Mouse (Mus musculus) CH12.LX (cell line): Measurements from ENCODE around the gene Ubl3. TPM values are rescaled to one million over a fixed set of nuclear protein-coding genes. Genes with fewer than 3 reads are reported as not detected.

Experiments
- DNase-seq: peaks from one replicate; pipeline ENCODE4 v3.0.0-alpha.2; 2013; ENCODE audit errors: extremely low read depth
- H3K27ac ChIP-seq: 2 replicates; pipeline ENCODE4 v1.5.1; 2012; ENCODE audit warnings: low read depth, mild to moderate bottlenecking, control low read depth, moderate library complexity; ENCODE audit not compliant: insufficient read depth
- H3K27me3 ChIP-seq: replicated peaks from 2 replicates; pipeline ENCODE3; 2012; ENCODE audit warnings: inconsistent platforms
- H3K36me3 ChIP-seq, 2 experiments: replicated peaks in 1 of 2; 2 replicates each; pipeline versions ENCODE3 to v1.6.1; 2012; ENCODE audit warnings: inconsistent platforms in 1 of 2, low read length in 1 of 2, mild to moderate bottlenecking in 1 of 2, mixed read lengths in 1 of 2, moderate library complexity in 1 of 2; ENCODE audit not compliant: control insufficient read depth in 1 of 2, insufficient read depth in 1 of 2
- H3K4me1 ChIP-seq, 2 experiments: 2 replicates each; pipeline ENCODE4 v1.6.1; 2012; ENCODE audit warnings: inconsistent platforms in 1 of 2, moderate library complexity in 1 of 2; ENCODE audit not compliant: insufficient read depth in 2 of 2, control insufficient read depth in 1 of 2
- H3K4me2 ChIP-seq: 2 replicates; pipeline ENCODE4 v1.6.1; 2012; ENCODE audit warnings: low read depth, mild to moderate bottlenecking, control low read depth; ENCODE audit not compliant: poor library complexity, insufficient read depth, severe bottlenecking
- H3K4me3 ChIP-seq, 3 experiments: fragments of 150-350 bp in 1 of 3; sonication (generic) in 1 of 3; replicated peaks in 1 of 3; 2 replicates each; pipeline versions ENCODE3 to v1.5.1; 2011 to 2012; ENCODE audit warnings: low read depth in 2 of 3, low read length in 2 of 3, mild to moderate bottlenecking in 2 of 3, moderate library complexity in 2 of 3, control low read depth in 1 of 3, improper control_type of control experiment in 1 of 3, inconsistent platforms in 1 of 3, mixed read lengths in 1 of 3; ENCODE audit not compliant: poor library complexity in 1 of 3
- H3K79me2 ChIP-seq: replicated peaks from 2 replicates; pipeline ENCODE4 v1.6.1; 2012; ENCODE audit warnings: mild to moderate bottlenecking, moderate library complexity; ENCODE audit not compliant: control insufficient read depth, poor library complexity, insufficient read depth, severe bottlenecking; ENCODE audit errors: extremely low read depth
- H3K9ac ChIP-seq: 2 replicates; pipeline ENCODE4 v1.6.1; 2012; ENCODE audit warnings: low read depth, mild to moderate bottlenecking, control low read depth, moderate library complexity; ENCODE audit not compliant: insufficient read depth
- H3K9me3 ChIP-seq: replicated peaks from 2 replicates; pipeline ENCODE3; 2012; ENCODE audit warnings: low read length, inconsistent platforms, mixed read lengths
- BHLHE40 ChIP-seq: IDR thresholded peaks from 2 replicates; pipeline ENCODE4 v1.6.1; 2011; ENCODE audit warnings: mild to moderate bottlenecking, low read depth, low read length, improper control_type of control experiment
- CHD1 ChIP-seq: IDR thresholded peaks from 2 replicates; pipeline ENCODE4 v1.6.1; 2012; ENCODE audit warnings: low read depth, low read length, improper control_type of control experiment, inconsistent platforms
- CTCF ChIP-seq, 2 experiments: IDR thresholded peaks in 1 of 2; conservative IDR thresholded peaks in 1 of 2; 2 replicates each; pipeline ENCODE4 v1.5.1; 2011 to 2012; ENCODE audit warnings: low read depth in 2 of 2, low read length in 2 of 2, improper control_type of control experiment in 1 of 2, inconsistent platforms in 1 of 2, mild to moderate bottlenecking in 1 of 2, moderate library complexity in 1 of 2
- ELF1 ChIP-seq: IDR thresholded peaks from 2 replicates; pipeline ENCODE4 v1.6.1; 2014; ENCODE audit warnings: low read depth, mild to moderate bottlenecking, inconsistent platforms, low read length, improper control_type of control experiment
- HCFC1 ChIP-seq: IDR thresholded peaks from 2 replicates; pipeline ENCODE4 v1.6.1; 2012; ENCODE audit warnings: low read depth, mild to moderate bottlenecking, inconsistent platforms, low read length, improper control_type of control experiment
- JUND ChIP-seq: conservative IDR thresholded peaks from 2 replicates; pipeline ENCODE4 v1.6.1; 2011; ENCODE audit warnings: low read depth, low read length, improper control_type of control experiment
- KAT2A ChIP-seq: IDR thresholded peaks from 2 replicates; pipeline ENCODE4 v1.6.1; 2012; ENCODE audit warnings: low read length, improper control_type of control experiment, inconsistent platforms; ENCODE audit not compliant: insufficient replicate concordance
- MEF2A ChIP-seq: IDR thresholded peaks from 2 replicates; pipeline ENCODE4 v1.6.1; 2014; ENCODE audit warnings: low read depth, mild to moderate bottlenecking, inconsistent platforms, low read length, improper control_type of control experiment, borderline replicate concordance
- MXI1 ChIP-seq: IDR thresholded peaks from 2 replicates; pipeline ENCODE4 v1.6.1; 2011; ENCODE audit warnings: mild to moderate bottlenecking, low read depth, low read length, improper control_type of control experiment
- MYC ChIP-seq: IDR thresholded peaks from 2 replicates; pipeline ENCODE4 v1.6.1; 2011; ENCODE audit warnings: low read depth, mild to moderate bottlenecking, improper control_type of control experiment, low read length
- NRF1 ChIP-seq: IDR thresholded peaks from 2 replicates; pipeline ENCODE4 v1.6.1; 2014; ENCODE audit warnings: low read depth, mild to moderate bottlenecking, inconsistent platforms, low read length, improper control_type of control experiment, moderate library complexity
- PAX5 ChIP-seq: IDR thresholded peaks from 2 replicates; pipeline ENCODE4 v1.6.1; 2012; ENCODE audit warnings: low read length, inconsistent platforms, mixed read lengths
- SIN3A ChIP-seq: IDR thresholded peaks from 2 replicates; pipeline ENCODE4 v1.6.1; 2012; ENCODE audit warnings: low read length, improper control_type of control experiment, inconsistent platforms
- TCF12 ChIP-seq: IDR thresholded peaks from 2 replicates; pipeline ENCODE4 v1.6.1; 2014; ENCODE audit warnings: low read depth, mild to moderate bottlenecking, inconsistent platforms, low read length, improper control_type of control experiment
- USF1 ChIP-seq: IDR thresholded peaks from 2 replicates; pipeline ENCODE4 v1.6.1; 2014; ENCODE audit warnings: low read depth, mild to moderate bottlenecking, inconsistent platforms, low read length, improper control_type of control experiment
- USF2 ChIP-seq: conservative IDR thresholded peaks from 2 replicates; pipeline ENCODE4 v1.6.1; 2011; ENCODE audit warnings: low read depth, low read length, improper control_type of control experiment
- ZC3H11A ChIP-seq: IDR thresholded peaks from 2 replicates; pipeline ENCODE4 v1.6.1; 2012; ENCODE audit warnings: low read depth, mild to moderate bottlenecking, inconsistent platforms, low read length, improper control_type of control experiment
- dilution Hi-C: fragments of 300-500 bp; cut with MboI; formaldehyde crosslinking; loops from 2 replicates; pipeline ENCODE4 v1.14.3; 2020; ENCODE audit warnings: low sequenced_read_pairs; ENCODE audit not compliant: extremely low pct_unique_long_range_greater_than_20kb, extremely low pct_ligation_motif_present
- in situ Hi-C: fragments of 300-500 bp; cut with MboI; formaldehyde crosslinking; loops from 3 replicates; pipeline ENCODE4 v1.14.3; 2019; ENCODE audit warnings: low sequenced_read_pairs, low pct_ligation_motif_present, low pct_unique_long_range_greater_than_20kb, mixed read lengths
- polyA plus RNA-seq: library from polyadenylated mRNA; unstranded; fragments of >175 nt; gene quantifications from 2 replicates; pipeline ENCODE4 v1.2.1, GENCODE M21; 2012; ENCODE audit warnings: low read depth; ENCODE audit not compliant: insufficient read length
- total RNA-seq, 2 experiments: library from RNA; depleted of rRNA; stranded (reverse); fragments of 300-350 nt in 1 of 2; fragments of >200 nt in 1 of 2; gene quantifications; 2 replicates each; pipeline ENCODE4 v1.2.3; 2012 to 2014

Gene Ubl3
- total and polyA plus RNA-seq, 3 experiments, result 46.9 to 83.3 (median 81.8) TPM

GRCm38 (mm10) chr5:148510265-148510664, 42.3 kb downstream of the Ubl3 start:
- H3K4me2 ChIP-seq, result no peak overlapping the region
- no peak overlapping the region for H3K9ac ChIP-seq
- no peak overlapping the region for H3K4me3 ChIP-seq
- no peak overlapping the region for H3K27ac ChIP-seq
- H3K79me2 ChIP-seq, result peaks cover 8% of the 10 kb centered on the region; the same call in 1 of the 2 replicates
- H3K36me3 ChIP-seq, result peaks cover 47 to 77% of the 10 kb centered on the region in 2 experiments
- in situ Hi-C loops, result no loop called here
- no peaks in the 10 kb centered on the region for H3K27me3 ChIP-seq
- dilution Hi-C loops, result no loop called here
- H3K4me1 ChIP-seq, result peaks cover 0 to 10% of the 10 kb centered on the region in 2 experiments; a peak in 1 of 4 replicates
- no peak for DNase-seq
- TF ChIP-seq ZC3H11A (no peak), PAX5 (no peak), NRF1 (no peak), MXI1 (no peak), USF1 (no peak), MYC (no peak), KAT2A (no peak), MEF2A (no peak), BHLHE40 (no peak), CHD1 (no peak), ELF1 (no peak), SIN3A (no peak), USF2 (no peak), TCF12 (no peak), JUND (no peak), CTCF (conservative IDR thresholded peaks at IDR 0.05 in 1 of 2, IDR thresholded peaks at IDR 0.05 in 1 of 2; ENCODE audit: low read depth in 2 of 2, low read length in 2 of 2) (no peak), HCFC1 (no peak)
- H3K9me3 ChIP-seq, result no peaks in the 10 kb centered on the region

- Histone ChIP-seq H3K27me3 (no peaks in the 10 kb centered on the region), H3K9me3 (no peaks in the 10 kb centered on the region), H3K4me3 (no peak overlapping the region), H3K9ac (no peak overlapping the region), H3K36me3 (peaks cover 49 to 77% of the 10 kb centered on the region in 2 experiments), H3K79me2 (peaks cover 7% of the 10 kb centered on the region; the same call in 1 of the 2 replicates), H3K4me2 (no peak overlapping the region), H3K4me1 (peaks cover 0 to 7% of the 10 kb centered on the region in 2 experiments; a peak in 1 of 4 replicates), H3K27ac (no peak overlapping the region)
- TF ChIP-seq JUND, result no peak
- dilution Hi-C loops (no loop called here), in situ Hi-C loops (no loop called here)
- no peak for DNase-seq
Measured at GRCm38 (mm10) chr5:148509731-148510130, 42.9 kb downstream of the Ubl3 start.
